Mouse (Mus musculus): ENCODE measurements around the gene Mrgpra2b. TPM values are rescaled to one million over a fixed set of nuclear protein-coding genes. Genes with fewer than 3 reads are reported as not detected.
"Not testable (repeated sequence)": the region's sequence is repeated elsewhere in the genome, so short reads cannot be mapped to it uniquely, and the experiment has no call there.

Gene Mrgpra2b
- polyA plus RNA-seq, 1 experiment from 2014 or later = not detected

DNA sequence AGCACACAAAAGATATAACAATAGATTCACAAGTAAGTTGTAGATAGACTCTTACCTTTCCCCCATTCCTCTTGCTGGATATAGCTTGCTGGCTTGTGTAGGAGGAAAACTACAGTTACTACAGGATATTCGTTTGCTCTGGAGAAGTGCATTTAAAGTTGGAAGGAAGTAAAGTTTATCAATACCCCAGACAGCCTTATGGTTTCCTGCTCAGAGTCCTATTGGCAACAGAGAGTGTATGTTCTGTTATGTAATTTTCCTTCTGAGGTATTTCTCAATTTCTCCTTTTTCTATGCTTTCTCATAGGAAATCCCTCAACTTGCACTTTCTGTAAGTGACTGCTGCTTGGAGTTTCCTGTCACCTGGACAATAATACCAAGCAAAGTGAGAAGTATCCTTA is 76.6 kb downstream of the Mrgpra2b start, which contains the start of gene Mrgpra2a:
TSS of gene Mrgpra2a (minus strand) at position 125 of the 400 bp plus-strand sequence.
- not testable (repeated sequence) for H3K27me3 ChIP-seq (ENCODE audit: control insufficient read depth, insufficient read depth, low read length); H3K4me3 ChIP-seq (ENCODE audit: low read depth, low read length); H3K36me3 ChIP-seq (ENCODE audit: control insufficient read depth, insufficient read depth, low read length); DNase-seq (ENCODE audit: low spot score); H3K27ac ChIP-seq (ENCODE audit: low read depth, low read length); H3K9ac ChIP-seq (ENCODE audit: low read depth, low read length); H3K9me3 ChIP-seq (ENCODE audit: control insufficient read depth, low read length); ATAC-seq (ENCODE audit: low FRiP score); H3K4me2 ChIP-seq (replicated peaks; ENCODE audit: low read depth, low read length); H3K4me1 ChIP-seq (replicated peaks; ENCODE audit: control insufficient read depth, insufficient read depth, low read length)
- WGBS = no CpG with 5 or more reads among the region's 1 CpGs

GRCm38 (mm10) chr7:47445729-47446128 is 82.9 kb downstream of the Mrgpra2b start:
- not testable (repeated sequence) for H3K9me3 ChIP-seq (ENCODE audit: control insufficient read depth, low read length); ATAC-seq (ENCODE audit: low FRiP score); H3K27me3 ChIP-seq (ENCODE audit: control insufficient read depth, insufficient read depth, low read length); H3K4me3 ChIP-seq (ENCODE audit: low read depth, low read length); H3K9ac ChIP-seq (ENCODE audit: low read depth, low read length); H3K27ac ChIP-seq (ENCODE audit: low read depth, low read length); H3K4me1 ChIP-seq (replicated peaks; ENCODE audit: control insufficient read depth, insufficient read depth, low read length); H3K36me3 ChIP-seq (ENCODE audit: control insufficient read depth, insufficient read depth, low read length); H3K4me2 ChIP-seq (replicated peaks; ENCODE audit: low read depth, low read length); DNase-seq (ENCODE audit: low spot score)

DNA sequence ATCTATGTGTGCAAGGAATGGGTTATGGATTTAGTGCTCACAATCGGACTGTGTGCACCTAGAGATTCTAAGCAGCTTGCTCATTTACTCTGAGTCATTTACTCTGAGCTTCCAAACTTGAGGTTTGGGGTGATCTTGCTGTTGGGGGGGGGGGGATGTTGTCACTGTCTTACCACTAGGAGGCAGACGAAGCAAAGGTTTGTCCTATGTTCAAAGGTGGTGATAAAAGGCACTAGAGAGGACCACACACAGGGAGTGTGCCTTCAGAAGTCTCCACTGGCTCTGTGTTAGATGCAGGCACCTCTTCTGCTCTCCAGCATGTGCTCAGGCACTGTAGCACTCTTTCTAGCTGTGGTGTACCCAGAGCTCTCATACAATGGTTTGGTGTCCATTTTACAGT is 92.2 kb downstream of the Mrgpra2b start:
- ATAC-seq (ENCODE audit: low FRiP score); H3K9me3 ChIP-seq (ENCODE audit: control insufficient read depth, low read length); H3K4me1 ChIP-seq (replicated peaks; ENCODE audit: control insufficient read depth, insufficient read depth, low read length); H3K36me3 ChIP-seq (ENCODE audit: control insufficient read depth, insufficient read depth, low read length); H3K27me3 ChIP-seq (ENCODE audit: control insufficient read depth, insufficient read depth, low read length); H3K9ac ChIP-seq (ENCODE audit: low read depth, low read length); DNase-seq (ENCODE audit: low spot score); H3K4me3 ChIP-seq (ENCODE audit: low read depth, low read length); H3K27ac ChIP-seq (ENCODE audit: low read depth, low read length); H3K4me2 ChIP-seq (replicated peaks; ENCODE audit: low read depth, low read length): not testable (repeated sequence)
- WGBS = 25% methylated on average over 1 of the region's 2 CpGs

- H3K36me3 ChIP-seq (ENCODE audit: control insufficient read depth, insufficient read depth, low read length); H3K4me2 ChIP-seq (replicated peaks; ENCODE audit: low read depth, low read length); DNase-seq (ENCODE audit: low spot score); H3K27ac ChIP-seq (ENCODE audit: low read depth, low read length); H3K9ac ChIP-seq (ENCODE audit: low read depth, low read length); H3K4me3 ChIP-seq (ENCODE audit: low read depth, low read length); H3K9me3 ChIP-seq (ENCODE audit: control insufficient read depth, low read length); H3K27me3 ChIP-seq (ENCODE audit: control insufficient read depth, insufficient read depth, low read length); H3K4me1 ChIP-seq (replicated peaks; ENCODE audit: control insufficient read depth, insufficient read depth, low read length); ATAC-seq (ENCODE audit: low FRiP score): not testable (repeated sequence)
Measured at GRCm38 (mm10) chr7:47427815-47428508, 100.7 kb downstream of the Mrgpra2b start.

Other genes with a start within 250 kb of the Mrgpra2b start
- not detected in 2 replicates for gene Mrgpra1, start 174.6 kb downstream of the Mrgpra2b start, polyA plus RNA-seq (2014; fragmentation: Nextera tagmentation; extraction: Ambion mirVana)
- not detected in 2 replicates for gene Mrgpra2a, start 76.7 kb downstream of the Mrgpra2b start, polyA plus RNA-seq (2014; fragmentation: Nextera tagmentation; extraction: Ambion mirVana)
- not detected in 2 replicates for gene Mrgpra3, start 72.5 kb upstream of the Mrgpra2b start, polyA plus RNA-seq (2014; fragmentation: Nextera tagmentation; extraction: Ambion mirVana)